Mouse (Mus musculus): ENCODE data around the gene Gm11114. TPM values are rescaled to one million over a fixed set of nuclear protein-coding genes. Genes with fewer than 3 reads are reported as not detected.

Gene Gm11114
- polyA plus RNA-seq, 1 experiment from 2014 or later = not detected

Other genes with a start within 250 kb of the Gm11114 start
- gene Tent5a, start 14.6 kb downstream of the Gm11114 start, polyA plus RNA-seq (2015; fragmentation: Nextera tagmentation; extraction: Ambion mirVana) = 2.1 and 2.9 TPM in 2 replicates